Mouse (Mus musculus) liver, embryonic 16.5 days (tissue): ENCODE measurements around the gene Tcte2. TPM values are rescaled to one million over a fixed set of nuclear protein-coding genes. Genes with fewer than 3 reads are reported as not detected.
A peak's percentile ranks its signal among the peaks of the same experiment; 100 is the strongest.
"Not testable (repeated sequence)": the region's sequence is repeated elsewhere in the genome, so short reads cannot be mapped to it uniquely, and the experiment has no call there.

ENCODE experiments used
- ATAC-seq: fragments of 200-750 bp; cut with Nextera tagmentation; 2 replicates; pipeline ENCODE4 v1.8.0; 2017; ENCODE audit warnings: low read depth, mild to moderate bottlenecking, moderate number of reproducible peaks, moderate library complexity
- H3K27ac ChIP-seq: fragments of 300-500 bp; sonication (generic); 2 replicates; pipeline ENCODE4 v1.5.1; 2014; ENCODE audit warnings: mild to moderate bottlenecking, low read length
- H3K27me3 ChIP-seq: fragments of 300-500 bp; sonication (generic); 2 replicates; pipeline ENCODE4 v1.6.1; 2014; ENCODE audit warnings: low read depth, low read length, mixed read lengths; ENCODE audit not compliant: control insufficient read depth, insufficient read depth
- H3K36me3 ChIP-seq: fragments of 300-500 bp; sonication (generic); 2 replicates; pipeline ENCODE4 v1.6.1; 2014; ENCODE audit warnings: mild to moderate bottlenecking; ENCODE audit not compliant: control insufficient read depth, insufficient read depth
- H3K4me1 ChIP-seq: fragments of 300-500 bp; sonication (generic); 2 replicates; pipeline ENCODE4 v1.6.1; 2014; ENCODE audit warnings: low read depth, low read length, mixed read lengths; ENCODE audit not compliant: control insufficient read depth
- H3K4me2 ChIP-seq: fragments of 300-500 bp; sonication (generic); 2 replicates; pipeline ENCODE4 v1.6.1; 2014; ENCODE audit warnings: low read depth, low read length, mixed read lengths
- H3K4me3 ChIP-seq: fragments of 300-500 bp; sonication (generic); 2 replicates; pipeline ENCODE4 v1.5.1; 2014; ENCODE audit warnings: low read depth, mild to moderate bottlenecking, low read length
- H3K9ac ChIP-seq: fragments of 300-500 bp; sonication (generic); 2 replicates; pipeline ENCODE4 v1.6.1; 2014; ENCODE audit warnings: low read depth, low read length
- H3K9me3 ChIP-seq: fragments of 300-500 bp; sonication (generic); replicated peaks from 2 replicates; pipeline ENCODE4 v1.6.1; 2016; ENCODE audit warnings: low read length; ENCODE audit not compliant: control insufficient read depth
- WGBS: fragments of 180-500 bp; shearing (Covaris S2); extraction: QIAGEN DNeasy Blood & Tissue Kit; methylation state at CpG from one replicate; pipeline ENCODE4 v1.1.7; 2014; ENCODE audit not compliant: insufficient replicate concordance; 5-methylcytosine and 5-hydroxymethylcytosine counted together
- polyA plus RNA-seq: library from polyadenylated mRNA; unstranded; fragments of >200 nt; fragmentation: Nextera tagmentation; extraction: Ambion mirVana; gene quantifications from 2 replicates; pipeline ENCODE4 v1.2.1, GENCODE M21; 2015

The Tcte2 gene
- polyA plus RNA-seq, 1 experiment from 2014 or later = 1.1 TPM

- WGBS = 40% methylated on average over 4 of the region's 4 CpGs
- Histone ChIP-seq H3K36me3 (no peaks in the 10 kb centered on the region), H3K4me1 (peaks cover 6% of the 10 kb centered on the region), H3K9me3 (no peaks in the 10 kb centered on the region), H3K27ac (no peak overlapping the region), H3K4me3 (no peak overlapping the region), H3K27me3 (no peaks in the 10 kb centered on the region), H3K9ac (no peak overlapping the region), H3K4me2 (no peak overlapping the region)
- no peak for ATAC-seq
Measured at GRCm38 (mm10) chr17:13680318-13680717, 81.3 kb downstream of the Tcte2 start.

- no peak overlapping the region for H3K27ac ChIP-seq
- 68% methylated on average over 6 of the region's 6 CpGs for WGBS
- no peak for ATAC-seq
- H3K4me3 ChIP-seq = no peak overlapping the region
- no peaks in the 10 kb centered on the region for H3K36me3 ChIP-seq
- H3K27me3 ChIP-seq = no peaks in the 10 kb centered on the region
- H3K9ac ChIP-seq = no peak overlapping the region
- no peak overlapping the region for H3K4me2 ChIP-seq
- no peaks in the 10 kb centered on the region for H3K9me3 ChIP-seq
- H3K4me1 ChIP-seq = peaks cover 6% of the 10 kb centered on the region
Measured at GRCm38 (mm10) chr17:13679725-13680124, 81.9 kb downstream of the Tcte2 start.

GRCm38 (mm10) chr17:13677225-13678148 lies 84.1 kb downstream of the Tcte2 start:
- no peak overlapping the region for H3K27ac ChIP-seq
- H3K9me3 ChIP-seq = no peaks in the 10 kb centered on the region
- WGBS = 38% methylated on average over 9 of the region's 9 CpGs
- H3K4me1 ChIP-seq = no peaks in the 10 kb centered on the region; the same call in none of the 2 replicates
- H3K36me3 ChIP-seq = no peaks in the 10 kb centered on the region
- H3K9ac ChIP-seq = no peak overlapping the region
- H3K4me2 ChIP-seq = no peak overlapping the region
- no peak overlapping the region for H3K4me3 ChIP-seq
- no peaks in the 10 kb centered on the region for H3K27me3 ChIP-seq
- no peak for ATAC-seq

GRCm38 (mm10) chr17:13676099-13676498 lies 85.5 kb downstream of the Tcte2 start:
- not testable (repeated sequence) for H3K9me3 ChIP-seq, ATAC-seq, H3K4me2 ChIP-seq, H3K27me3 ChIP-seq, H3K36me3 ChIP-seq, H3K4me3 ChIP-seq, H3K4me1 ChIP-seq, H3K27ac ChIP-seq, H3K9ac ChIP-seq
- WGBS = 52% methylated on average over 3 of the region's 3 CpGs

GRCm38 (mm10) chr17:13675630-13676029 lies 86.0 kb downstream of the Tcte2 start:
- 59% methylated on average over 4 of the region's 4 CpGs for WGBS
- no peaks in the 10 kb centered on the region for H3K27me3 ChIP-seq
- H3K9ac ChIP-seq = no peak overlapping the region

GRCm38 (mm10) chr17:13674695-13675306 lies 86.8 kb downstream of the Tcte2 start:
- 37% methylated on average over 6 of the region's 6 CpGs for WGBS
- no peaks in the 10 kb centered on the region for H3K27me3 ChIP-seq
- no peak for ATAC-seq

More at GRCm38 (mm10) chr17:13675630-13676029, 86.0 kb downstream of the Tcte2 start:
- H3K4me1 ChIP-seq = no peaks in the 10 kb centered on the region
- H3K4me2 ChIP-seq = no peak overlapping the region
- no peak for ATAC-seq
- no peaks in the 10 kb centered on the region for H3K9me3 ChIP-seq
- H3K27ac ChIP-seq = no peak overlapping the region
- H3K36me3 ChIP-seq = no peaks in the 10 kb centered on the region
- H3K4me3 ChIP-seq = no peak overlapping the region

GRCm38 (mm10) chr17:13671732-13672131 lies 89.9 kb downstream of the Tcte2 start:
- WGBS = 56% methylated on average over 4 of the region's 4 CpGs
- peak; percentile 70 for ATAC-seq
- Histone ChIP-seq H3K9ac (no peak overlapping the region), H3K27me3 (no peaks in the 10 kb centered on the region), H3K4me1 (no peaks in the 10 kb centered on the region; the same call in 1 of the 2 replicates), H3K4me3 (no peak overlapping the region), H3K4me2 (no peak overlapping the region), H3K27ac (no peak overlapping the region), H3K9me3 (no peaks in the 10 kb centered on the region), H3K36me3 (no peaks in the 10 kb centered on the region)

More at GRCm38 (mm10) chr17:13674695-13675306, 86.8 kb downstream of the Tcte2 start:
- H3K9ac ChIP-seq = no peak overlapping the region
- H3K27ac ChIP-seq = no peak overlapping the region
- H3K4me3 ChIP-seq = no peak overlapping the region
- no peak overlapping the region for H3K4me2 ChIP-seq
- H3K9me3 ChIP-seq = no peaks in the 10 kb centered on the region
- no peaks in the 10 kb centered on the region for H3K4me1 ChIP-seq
- H3K36me3 ChIP-seq = no peaks in the 10 kb centered on the region

- H3K9ac ChIP-seq = no peak overlapping the region
- no peaks in the 10 kb centered on the region for H3K36me3 ChIP-seq
- no peak overlapping the region for H3K4me2 ChIP-seq
- H3K27ac ChIP-seq = no peak overlapping the region
- ATAC-seq = no peak
- no peak overlapping the region for H3K4me3 ChIP-seq
- no peaks in the 10 kb centered on the region for H3K27me3 ChIP-seq
- no peaks in the 10 kb centered on the region; the same call in 1 of the 2 replicates for H3K4me1 ChIP-seq
- H3K9me3 ChIP-seq = no peaks in the 10 kb centered on the region
Measured at GRCm38 (mm10) chr17:13670227-13670626, 91.4 kb downstream of the Tcte2 start.

- Histone ChIP-seq H3K27ac (no peak overlapping the region), H3K4me1 (no peaks in the 10 kb centered on the region; the same call in 1 of the 2 replicates), H3K9ac (no peak overlapping the region), H3K4me3 (no peak overlapping the region), H3K27me3 (no peaks in the 10 kb centered on the region), H3K36me3 (no peaks in the 10 kb centered on the region), H3K4me2 (no peak overlapping the region), H3K9me3 (no peaks in the 10 kb centered on the region)
- no peak for ATAC-seq
- WGBS = 15% methylated on average over 8 of the region's 8 CpGs
Measured at GRCm38 (mm10) chr17:13669206-13669605, 92.4 kb downstream of the Tcte2 start.
